Mouse (Mus musculus) MEL (cell line): ENCODE data around the gene Sgcg. TPM values are rescaled to one million over a fixed set of nuclear protein-coding genes. Genes with fewer than 3 reads are reported as not detected.

Source experiments
- DNase-seq: peaks from one replicate; pipeline ENCODE4 v3.0.0; 2011; ENCODE audit warnings: low read depth, low spot score
- H3K27ac ChIP-seq: 2 replicates; pipeline ENCODE4 v1.5.1; 2012; ENCODE audit warnings: low read depth, mild to moderate bottlenecking, control low read depth, low read length, moderate library complexity; ENCODE audit not compliant: control insufficient read depth
- H3K27me3 ChIP-seq, 2 experiments: fragments of 150-350 bp in 1 of 2; sonication (generic) in 1 of 2; 2 replicates each; pipeline ENCODE4 v1.6.1; 2012; ENCODE audit warnings: low read length in 2 of 2, mild to moderate bottlenecking in 2 of 2, improper control_type of control experiment in 1 of 2, moderate library complexity in 1 of 2; ENCODE audit not compliant: insufficient read depth in 2 of 2, control insufficient read depth in 1 of 2
- H3K36me3 ChIP-seq, 2 experiments: 2 replicates each; pipeline ENCODE4 v1.6.1; 2012 to 2014; ENCODE audit warnings: low read length in 2 of 2, improper control_type of control experiment in 1 of 2, inconsistent platforms in 1 of 2, mild to moderate bottlenecking in 1 of 2; ENCODE audit not compliant: insufficient read depth in 2 of 2, control insufficient read depth in 1 of 2
- H3K4me1 ChIP-seq, 2 experiments: fragments of 150-350 bp in 1 of 2; sonication (generic) in 1 of 2; 2 replicates each; pipeline ENCODE4 v1.6.1; 2012; ENCODE audit warnings: low read length in 2 of 2, improper control_type of control experiment in 1 of 2, mild to moderate bottlenecking in 1 of 2; ENCODE audit not compliant: insufficient read depth in 2 of 2, control insufficient read depth in 1 of 2
- H3K4me3 ChIP-seq, 2 experiments: fragments of 150-350 bp in 1 of 2; sonication (generic) in 1 of 2; 2 replicates each; pipeline ENCODE4 v1.5.1; 2012; ENCODE audit warnings: low read depth in 2 of 2, low read length in 2 of 2, mild to moderate bottlenecking in 2 of 2, moderate library complexity in 2 of 2, control low read depth in 1 of 2, improper control_type of control experiment in 1 of 2; ENCODE audit not compliant: control insufficient read depth in 1 of 2, insufficient read depth in 1 of 2
- H3K79me2 ChIP-seq: 2 replicates; pipeline ENCODE4 v1.6.1; 2012; ENCODE audit warnings: mild to moderate bottlenecking, low read length, moderate library complexity; ENCODE audit not compliant: control insufficient read depth, poor library complexity, insufficient read depth
- H3K9ac ChIP-seq: 2 replicates; pipeline ENCODE4 v1.6.1; 2012; ENCODE audit warnings: low read depth, mild to moderate bottlenecking, control low read depth, low read length, moderate library complexity; ENCODE audit not compliant: control insufficient read depth, poor library complexity, severe bottlenecking
- H3K9me3 ChIP-seq: fragments of 150-350 bp; sonication (generic); replicated peaks from 2 replicates; pipeline ENCODE4 v1.6.1; 2012; ENCODE audit warnings: mild to moderate bottlenecking, low read length, improper control_type of control experiment, moderate library complexity; ENCODE audit not compliant: insufficient read depth
- BHLHE40 ChIP-seq: IDR thresholded peaks from 2 replicates; pipeline ENCODE4 v1.6.1; 2012; ENCODE audit warnings: low read depth, mild to moderate bottlenecking, inconsistent platforms, low read length, improper control_type of control experiment, borderline replicate concordance
- E2F4 ChIP-seq: IDR thresholded peaks from 2 replicates; pipeline ENCODE4 v1.6.1; 2011; ENCODE audit warnings: low read depth, low read length, improper control_type of control experiment, borderline replicate concordance
- ELF1 ChIP-seq: IDR thresholded peaks from 2 replicates; pipeline ENCODE4 v1.6.1; 2014; ENCODE audit warnings: low read depth, mild to moderate bottlenecking, inconsistent platforms, low read length, improper control_type of control experiment, moderate library complexity
- EP300 ChIP-seq, 2 experiments: IDR thresholded peaks; 2 replicates each; pipeline ENCODE4 v1.6.1; 2011; ENCODE audit warnings: improper control_type of control experiment in 2 of 2, low read length in 2 of 2, low read depth in 1 of 2, mild to moderate bottlenecking in 1 of 2
- ETS1 ChIP-seq: IDR thresholded peaks from 2 replicates; pipeline ENCODE4 v1.6.1; 2012; ENCODE audit warnings: low read depth, mild to moderate bottlenecking, inconsistent platforms, low read length, improper control_type of control experiment, moderate library complexity
- GATA1 ChIP-seq: IDR thresholded peaks from 2 replicates; pipeline ENCODE4 v1.6.1; 2011; ENCODE audit warnings: low read depth, low read length, improper control_type of control experiment
- JUND ChIP-seq: IDR thresholded peaks from 2 replicates; pipeline ENCODE4 v1.6.1; 2011; ENCODE audit warnings: low read depth, mild to moderate bottlenecking, improper control_type of control experiment, low read length
- MAX ChIP-seq: IDR thresholded peaks from 2 replicates; pipeline ENCODE4 v1.6.1; 2011; ENCODE audit warnings: low read length, improper control_type of control experiment
- MEF2A ChIP-seq: IDR thresholded peaks from 2 replicates; pipeline ENCODE4 v1.6.1; 2014; ENCODE audit warnings: low read depth, mild to moderate bottlenecking, inconsistent platforms, low read length, improper control_type of control experiment; ENCODE audit not compliant: poor library complexity, insufficient replicate concordance, severe bottlenecking; ENCODE audit errors: extremely low read depth
- MYC ChIP-seq: IDR thresholded peaks from 2 replicates; pipeline ENCODE4 v1.6.1; 2011; ENCODE audit warnings: low read depth, mild to moderate bottlenecking, low read length, improper control_type of control experiment, moderate library complexity
- POLR2A ChIP-seq, 2 experiments: IDR thresholded peaks; 2 replicates each; pipeline ENCODE4 v1.6.1; 2011 to 2012; ENCODE audit warnings: low read length in 2 of 2, mild to moderate bottlenecking in 2 of 2, control low read depth in 1 of 2, improper control_type of control experiment in 1 of 2, low read depth in 1 of 2, moderate library complexity in 1 of 2; ENCODE audit not compliant: control insufficient read depth in 1 of 2, insufficient read depth in 1 of 2, poor library complexity in 1 of 2
- POLR2AphosphoS2 ChIP-seq: IDR thresholded peaks from 2 replicates; pipeline ENCODE4 v1.6.1; 2011; ENCODE audit warnings: low read length, improper control_type of control experiment
- POLR2AphosphoS5 ChIP-seq: IDR thresholded peaks from 2 replicates; pipeline ENCODE4 v1.6.1; 2012; ENCODE audit warnings: low read depth, borderline replicate concordance, mild to moderate bottlenecking, inconsistent platforms, low read length, moderate library complexity, mixed read lengths
- RAD21 ChIP-seq: IDR thresholded peaks from 2 replicates; pipeline ENCODE4 v1.6.1; 2011; ENCODE audit warnings: mild to moderate bottlenecking, low read depth, low read length, improper control_type of control experiment
- RCOR1 ChIP-seq: IDR thresholded peaks from 2 replicates; pipeline ENCODE4 v1.6.1; 2012; ENCODE audit warnings: low read depth, mild to moderate bottlenecking, inconsistent platforms, low read length, improper control_type of control experiment
- SMC3 ChIP-seq: IDR thresholded peaks from 2 replicates; pipeline ENCODE4 v1.6.1; 2011; ENCODE audit warnings: low read depth, low read length, improper control_type of control experiment
- TAL1 ChIP-seq: IDR thresholded peaks from 2 replicates; pipeline ENCODE4 v1.6.1; 2012; ENCODE audit warnings: mild to moderate bottlenecking, inconsistent platforms, low read length, moderate library complexity, mixed read lengths
- TBP ChIP-seq: IDR thresholded peaks from 2 replicates; pipeline ENCODE4 v1.8.0; 2011; ENCODE audit warnings: low read depth, low read length, improper control_type of control experiment
- TCF12 ChIP-seq: IDR thresholded peaks from 2 replicates; pipeline ENCODE4 v1.6.1; 2014; ENCODE audit warnings: low read depth, mild to moderate bottlenecking, inconsistent platforms, low read length, improper control_type of control experiment, moderate library complexity
- ZC3H11A ChIP-seq: IDR thresholded peaks from 2 replicates; pipeline ENCODE4 v1.6.1; 2012; ENCODE audit warnings: low read depth, mild to moderate bottlenecking, inconsistent platforms, low read length, improper control_type of control experiment
- ZMIZ1 ChIP-seq: IDR thresholded peaks from 2 replicates; pipeline ENCODE4 v1.6.1; 2012; ENCODE audit warnings: low read depth, mild to moderate bottlenecking, inconsistent platforms, low read length, improper control_type of control experiment, moderate library complexity
- ZNF384 ChIP-seq: IDR thresholded peaks from 2 replicates; pipeline ENCODE4 v1.6.1; 2012; ENCODE audit warnings: low read depth, mild to moderate bottlenecking, inconsistent platforms, low read length, improper control_type of control experiment
- polyA plus RNA-seq, 2 experiments: library from polyadenylated mRNA; stranded (reverse) in 1 of 2; unstranded in 1 of 2; fragments of >175 nt in 1 of 2; fragments of >200 nt in 1 of 2; gene quantifications; 2 replicates each; pipeline versions ENCODE4 v1.2.1 to v1.2.4; 2012; ENCODE audit warnings: low replicate concordance in 2 of 2, low read depth in 1 of 2; ENCODE audit not compliant: insufficient read length in 2 of 2, insufficient read depth in 1 of 2, missing spikeins in 1 of 2
- total RNA-seq: library from RNA; depleted of rRNA; stranded (reverse); fragments of 300-350 nt; gene quantifications from 2 replicates; pipeline ENCODE4 v1.2.3, GENCODE M21; 2012

Sgcg gene
- total and polyA plus RNA-seq, 3 experiments = not detected

DNA sequence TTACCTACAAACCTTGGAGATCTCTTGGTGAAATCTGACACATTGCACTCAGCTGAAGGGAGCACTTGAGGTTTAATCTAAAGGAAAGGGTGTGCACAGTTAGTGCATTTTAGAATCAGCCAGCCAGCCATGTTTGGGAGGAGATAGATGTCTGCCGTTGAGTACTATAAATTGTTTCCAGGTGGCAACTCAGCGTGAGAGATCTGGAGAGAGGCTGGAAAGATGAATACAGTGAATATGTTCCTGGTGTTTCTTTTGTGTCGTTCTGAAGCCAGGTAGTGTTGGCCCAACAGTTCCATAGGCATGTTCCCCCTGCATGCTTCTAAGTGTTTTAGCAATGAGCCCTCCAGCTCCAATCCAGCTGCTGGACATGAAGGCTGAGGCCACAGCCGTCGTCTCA is 37.1 kb downstream of the Sgcg start:
- Histone ChIP-seq H3K79me2 (no peaks in the 10 kb centered on the region), H3K4me1 (no peaks in the 10 kb centered on the region), H3K27ac (no peak overlapping the region), H3K27me3 (no peaks in the 10 kb centered on the region), H3K9ac (no peak overlapping the region), H3K36me3 (no peaks in the 10 kb centered on the region), H3K4me3 (no peak overlapping the region), H3K9me3 (no peaks in the 10 kb centered on the region)
- DNase-seq = no peak
- no peak for TF ChIP-seq POLR2AphosphoS2
- no peak for TF ChIP-seq TCF12
- no peak for TF ChIP-seq ZMIZ1
- TF ChIP-seq ZC3H11A = no peak

DNA sequence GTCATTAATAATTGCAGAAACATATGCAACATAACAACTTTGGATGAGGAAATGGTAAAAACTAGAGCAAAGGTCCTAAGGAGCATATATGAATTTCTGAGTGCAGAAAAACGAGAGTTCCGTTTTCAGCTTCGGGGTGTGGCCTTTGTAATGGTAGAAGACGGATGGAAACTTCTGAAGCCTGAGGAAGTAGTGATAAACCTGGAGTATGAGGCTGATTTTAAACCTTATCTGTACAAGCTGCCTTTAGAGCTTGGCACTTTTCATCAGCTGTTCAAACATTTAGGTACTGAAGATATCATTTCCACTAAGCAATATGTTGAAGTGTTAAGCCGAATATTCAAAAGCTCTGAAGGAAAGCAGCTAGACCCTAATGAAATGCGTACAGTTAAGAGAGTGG is 46.5 kb downstream of the Sgcg start:
- DNase-seq = peak; percentile 49
- Histone ChIP-seq H3K27me3 (no peaks in the 10 kb centered on the region), H3K4me3 (no peak overlapping the region), H3K9me3 (no peaks in the 10 kb centered on the region), H3K27ac (no peak overlapping the region), H3K79me2 (no peaks in the 10 kb centered on the region), H3K4me1 (peaks cover 0 to 4% of the 10 kb centered on the region in 2 experiments; a peak in 2 of 4 replicates), H3K36me3 (no peaks in the 10 kb centered on the region; a peak in 1 of 4 replicates), H3K9ac (no peak overlapping the region)
- TF ChIP-seq MYC (no peak), POLR2AphosphoS5 (no peak), TCF12 (0 out of 2 replicates have a peak, but pooled peaks have one; percentile 15), SMC3 (no peak), ETS1 (no peak), MEF2A (no peak), POLR2AphosphoS2 (no peak), TBP (no peak), ZC3H11A (no peak), TAL1 (peak; percentile 39), JUND (no peak), ELF1 (no peak), ZNF384 (no peak), EP300 (IDR thresholded peaks at IDR 0.05; ENCODE audit: low read depth in 1 of 2, low read length in 2 of 2) (no peak), BHLHE40 (no peak), RCOR1 (no peak), MAX (no peak), POLR2A (IDR thresholded peaks at IDR 0.05; ENCODE audit: control insufficient read depth in 1 of 2, insufficient read depth in 1 of 2, low read depth in 1 of 2, low read length in 2 of 2, poor library complexity in 1 of 2) (no peak), E2F4 (no peak), RAD21 (no peak), GATA1 (peak; percentile 47; the same call in 1 of the 2 replicates)
